Mouse (Mus musculus) right cerebral cortex, postnatal 36 days (tissue): ENCODE data around the gene Dcst2.

Experiments used
- DNase-seq, 2 experiments: peaks; one replicate each; pipeline ENCODE4 v3.0.0; 2022; ENCODE audit warnings: low spot score in 2 of 2, mixed read lengths in 1 of 2

Gene Dcst2

GRCm38 (mm10) chr3:89361675-89362074, at the start of gene Dcst2:
Gene Dcst2 (plus strand): TSS chr3:89361975.
- DNase-seq, result no peak

GRCm38 (mm10) chr3:89314340-89314739, 47.4 kb upstream of the Dcst2 start:
- no peak for DNase-seq

GRCm38 (mm10) chr3:89314791-89315190, 47.0 kb upstream of the Dcst2 start:
- no peak for DNase-seq

- DNase-seq, result peak; percentile 54 to 79
These were observed 46.4 kb upstream of the Dcst2 start for GRCm38 (mm10) chr3:89315195-89315929.

- DNase-seq, result no peak
These were observed 45.6 kb upstream of the Dcst2 start for GRCm38 (mm10) chr3:89315930-89316831.

GRCm38 (mm10) chr3:89316833-89317232, 44.9 kb upstream of the Dcst2 start:
- DNase-seq, result peak; percentile 84 to 88

GRCm38 (mm10) chr3:89317246-89317645, 44.5 kb upstream of the Dcst2 start:
- DNase-seq, result peak in 1 of 2 experiments; percentile 51

- DNase-seq, result no peak
These were observed 43.5 kb upstream of the Dcst2 start for GRCm38 (mm10) chr3:89318316-89318715.

- peak in 1 of 2 experiments; percentile 18 for DNase-seq
These were observed 42.7 kb upstream of the Dcst2 start for GRCm38 (mm10) chr3:89318971-89319590.

GRCm38 (mm10) chr3:89319591-89320350, 42.0 kb upstream of the Dcst2 start:
- peak in 1 of 2 experiments; percentile 37 for DNase-seq

GRCm38 (mm10) chr3:89320581-89321182, 41.1 kb upstream of the Dcst2 start:
- peak in 1 of 2 experiments; percentile 50 for DNase-seq

GRCm38 (mm10) chr3:89321183-89322130, 40.3 kb upstream of the Dcst2 start:
- DNase-seq, result peak in 1 of 2 experiments; percentile 28

GRCm38 (mm10) chr3:89322131-89322500, 39.7 kb upstream of the Dcst2 start:
- DNase-seq, result no peak

GRCm38 (mm10) chr3:89322514-89323165, 39.1 kb upstream of the Dcst2 start, which contains the start of gene Efna3:
Gene Efna3 (minus strand): TSS chr3:89322965.
- peak; percentile 81 to 84 for DNase-seq

GRCm38 (mm10) chr3:89325882-89326281, 35.9 kb upstream of the Dcst2 start:
- DNase-seq, result no peak

GRCm38 (mm10) chr3:89327371-89327870, 34.4 kb upstream of the Dcst2 start:
- DNase-seq, result no peak

GRCm38 (mm10) chr3:89328623-89329022, 33.2 kb upstream of the Dcst2 start:
- DNase-seq, result no peak

GRCm38 (mm10) chr3:89330346-89330745, 31.4 kb upstream of the Dcst2 start:
- DNase-seq, result no peak

GRCm38 (mm10) chr3:89330948-89331347, 30.8 kb upstream of the Dcst2 start:
- DNase-seq, result no peak
